Mouse (Mus musculus): Measurements from ENCODE around the gene Fbxo34.

Fbxo34 gene

DNA sequence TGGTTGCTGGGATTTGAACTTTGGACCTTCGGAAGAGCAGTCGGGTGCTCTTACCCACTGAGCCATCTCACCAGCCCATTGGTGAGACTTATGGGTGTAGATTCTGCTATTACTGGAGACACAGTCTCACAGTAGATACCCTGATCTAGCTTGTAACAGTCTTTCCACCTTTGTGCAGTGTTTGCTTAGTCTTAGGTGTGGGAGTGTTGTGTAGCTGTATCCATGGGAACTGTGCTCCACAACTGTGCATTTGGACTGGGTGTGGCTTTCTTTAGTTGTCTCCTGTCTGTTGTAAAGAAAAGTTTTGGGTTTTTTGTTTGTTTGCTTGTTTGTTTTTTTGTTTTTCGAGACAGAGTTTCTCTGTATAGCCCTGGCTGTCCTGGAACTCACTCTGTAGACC is 45.7 kb downstream of the Fbxo34 start:
- peaks cover 36% of the 10 kb centered on the region for H3K4me1 ChIP-seq (replicated peaks; ENCODE audit: low read depth, low read length)
- no peak overlapping the region for H3K4me3 ChIP-seq (replicated peaks; ENCODE audit: low read length)
- peaks cover 5% of the 10 kb centered on the region; the same call in 1 of the 2 replicates for H3K36me3 ChIP-seq (ENCODE audit: insufficient read depth, low read length)
- no peaks in the 10 kb centered on the region for H3K9me3 ChIP-seq (ENCODE audit: low read length)
- no peak for TF ChIP-seq NANOG (IDR thresholded peaks at IDR 0.05; ENCODE audit: borderline replicate concordance, low read length)
- no peak for TF ChIP-seq POU5F1 (IDR thresholded peaks at IDR 0.05; ENCODE audit: borderline replicate concordance, low read length)
- no peak for TF ChIP-seq CTCF (conservative IDR thresholded peaks at IDR 0.05; ENCODE audit: low read length)
- H3K27me3 ChIP-seq (ENCODE audit: insufficient read depth, low read length): no peaks in the 10 kb centered on the region

GRCm38 (mm10) chr14:47497166-47497565 is 46.9 kb downstream of the Fbxo34 start:
- H3K27me3 ChIP-seq (ENCODE audit: insufficient read depth, low read length): no peaks in the 10 kb centered on the region
- H3K36me3 ChIP-seq (ENCODE audit: insufficient read depth, low read length): peaks cover 10% of the 10 kb centered on the region; the same call in 1 of the 2 replicates
- no peaks in the 10 kb centered on the region for H3K9me3 ChIP-seq (ENCODE audit: low read length)
- no peak for TF ChIP-seq NANOG (IDR thresholded peaks at IDR 0.05; ENCODE audit: borderline replicate concordance, low read length)
- TF ChIP-seq POU5F1 (IDR thresholded peaks at IDR 0.05; ENCODE audit: borderline replicate concordance, low read length): no peak
- TF ChIP-seq CTCF (conservative IDR thresholded peaks at IDR 0.05; ENCODE audit: low read length): no peak
- peaks cover 47% of the 10 kb centered on the region for H3K4me1 ChIP-seq (replicated peaks; ENCODE audit: low read depth, low read length)
- H3K4me3 ChIP-seq (replicated peaks; ENCODE audit: low read length): no peak overlapping the region

GRCm38 (mm10) chr14:47498632-47499031 is 48.4 kb downstream of the Fbxo34 start:
- H3K4me3 ChIP-seq (replicated peaks; ENCODE audit: low read length): no peak overlapping the region
- no peaks in the 10 kb centered on the region for H3K27me3 ChIP-seq (ENCODE audit: insufficient read depth, low read length)
- H3K4me1 ChIP-seq (replicated peaks; ENCODE audit: low read depth, low read length): peaks cover 48% of the 10 kb centered on the region
- no peaks in the 10 kb centered on the region for H3K9me3 ChIP-seq (ENCODE audit: low read length)
- TF ChIP-seq POU5F1 (IDR thresholded peaks at IDR 0.05; ENCODE audit: borderline replicate concordance, low read length) (no peak), CTCF (conservative IDR thresholded peaks at IDR 0.05; ENCODE audit: low read length) (no peak), NANOG (IDR thresholded peaks at IDR 0.05; ENCODE audit: borderline replicate concordance, low read length) (no peak)
- 0 out of 2 replicates have a peak, but pooled peaks cover 5% of the 10 kb centered on the region for H3K36me3 ChIP-seq (ENCODE audit: insufficient read depth, low read length)

DNA sequence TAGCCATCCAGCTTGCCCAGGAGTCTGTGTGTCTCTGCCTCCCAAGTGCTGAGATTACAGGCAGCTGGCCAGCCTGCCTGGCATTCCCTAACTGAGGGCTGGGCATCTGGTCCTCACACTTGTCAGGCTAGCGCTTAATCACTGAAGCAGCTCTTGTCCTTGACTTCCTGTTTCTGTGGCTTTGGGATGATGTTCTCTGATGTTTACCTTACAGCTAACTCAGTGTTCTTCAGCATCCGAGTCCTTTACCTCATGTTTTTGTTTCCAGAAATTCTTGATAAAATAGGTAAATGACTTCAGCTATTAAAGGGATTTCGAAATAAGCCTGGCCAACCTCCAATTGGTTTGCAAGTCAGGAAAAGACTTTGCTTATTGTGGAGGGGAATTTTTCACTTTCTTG is 53.8 kb downstream of the Fbxo34 start:
- Histone ChIP-seq H3K36me3 (ENCODE audit: insufficient read depth, low read length) (peaks cover 27% of the 10 kb centered on the region), H3K27me3 (ENCODE audit: insufficient read depth, low read length) (no peaks in the 10 kb centered on the region), H3K4me1 (replicated peaks; ENCODE audit: low read depth, low read length) (peaks cover 27% of the 10 kb centered on the region), H3K4me3 (replicated peaks; ENCODE audit: low read length) (no peak overlapping the region), H3K9me3 (ENCODE audit: low read length) (no peaks in the 10 kb centered on the region)
- TF ChIP-seq CTCF (conservative IDR thresholded peaks at IDR 0.05; ENCODE audit: low read length) (no peak), NANOG (IDR thresholded peaks at IDR 0.05; ENCODE audit: borderline replicate concordance, low read length) (no peak), POU5F1 (IDR thresholded peaks at IDR 0.05; ENCODE audit: borderline replicate concordance, low read length) (no peak)

DNA sequence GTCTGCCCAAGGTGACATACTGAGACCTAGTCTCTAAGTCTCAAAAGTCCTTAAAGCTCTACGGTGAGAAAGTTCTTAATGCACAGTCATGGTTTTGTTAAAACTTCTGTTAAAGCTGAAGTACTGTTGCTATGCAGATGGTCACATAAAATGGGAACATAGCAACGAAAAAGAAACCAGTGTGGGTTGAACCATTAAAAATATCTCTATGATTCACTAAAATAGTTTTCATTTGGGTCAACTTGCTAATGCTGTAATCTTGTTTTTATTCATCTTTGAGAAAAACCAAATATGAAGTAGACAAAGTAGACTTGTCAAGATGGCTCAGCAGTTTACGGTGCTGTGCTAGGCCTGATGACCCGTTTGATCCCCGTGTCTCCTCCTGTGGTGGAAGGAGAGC is 56.5 kb downstream of the Fbxo34 start:
- Histone ChIP-seq H3K36me3 (ENCODE audit: insufficient read depth, low read length) (peaks cover 25% of the 10 kb centered on the region), H3K4me3 (replicated peaks; ENCODE audit: low read length) (no peak overlapping the region), H3K27me3 (ENCODE audit: insufficient read depth, low read length) (no peaks in the 10 kb centered on the region), H3K4me1 (replicated peaks; ENCODE audit: low read depth, low read length) (peaks cover 16% of the 10 kb centered on the region), H3K9me3 (ENCODE audit: low read length) (no peaks in the 10 kb centered on the region)
- no peak for TF ChIP-seq CTCF (conservative IDR thresholded peaks at IDR 0.05; ENCODE audit: low read length)
- no peak for TF ChIP-seq POU5F1 (IDR thresholded peaks at IDR 0.05; ENCODE audit: borderline replicate concordance, low read length)
- no peak for TF ChIP-seq NANOG (IDR thresholded peaks at IDR 0.05; ENCODE audit: borderline replicate concordance, low read length)

DNA sequence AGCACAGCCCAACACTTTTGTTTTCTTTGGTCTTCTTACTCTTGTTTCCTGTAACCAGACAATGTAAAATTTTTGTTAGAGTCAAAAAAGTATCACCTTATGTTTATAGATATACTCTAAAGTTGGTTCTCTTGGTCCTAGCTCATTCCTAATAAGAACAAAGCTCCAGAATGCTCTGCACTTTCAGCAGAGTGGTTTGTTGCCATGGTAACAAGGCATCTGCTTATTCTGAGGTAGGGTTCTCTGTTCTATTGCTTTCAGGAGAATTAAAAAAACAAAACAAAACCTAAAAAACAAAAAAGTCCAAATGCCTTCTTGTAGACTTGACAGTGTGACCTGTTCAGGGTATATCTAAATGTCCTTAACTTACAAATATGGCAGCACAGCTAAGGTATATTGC is 57.8 kb downstream of the Fbxo34 start:
- Histone ChIP-seq H3K9me3 (ENCODE audit: low read length) (no peaks in the 10 kb centered on the region), H3K4me1 (replicated peaks; ENCODE audit: low read depth, low read length) (peaks cover 11% of the 10 kb centered on the region), H3K4me3 (replicated peaks; ENCODE audit: low read length) (no peak overlapping the region), H3K27me3 (ENCODE audit: insufficient read depth, low read length) (no peaks in the 10 kb centered on the region), H3K36me3 (ENCODE audit: insufficient read depth, low read length) (peaks cover 22% of the 10 kb centered on the region)
- TF ChIP-seq POU5F1 (IDR thresholded peaks at IDR 0.05; ENCODE audit: borderline replicate concordance, low read length): no peak
- TF ChIP-seq CTCF (conservative IDR thresholded peaks at IDR 0.05; ENCODE audit: low read length): no peak
- TF ChIP-seq NANOG (IDR thresholded peaks at IDR 0.05; ENCODE audit: borderline replicate concordance, low read length): no peak

- no peaks in the 10 kb centered on the region for H3K9me3 ChIP-seq (ENCODE audit: low read length)
- H3K27me3 ChIP-seq (ENCODE audit: insufficient read depth, low read length): no peaks in the 10 kb centered on the region
- H3K36me3 ChIP-seq (ENCODE audit: insufficient read depth, low read length): peaks cover 11% of the 10 kb centered on the region
- no peak overlapping the region for H3K4me3 ChIP-seq (replicated peaks; ENCODE audit: low read length)
- H3K4me1 ChIP-seq (replicated peaks; ENCODE audit: low read depth, low read length): peaks cover 31% of the 10 kb centered on the region
- TF ChIP-seq POU5F1 (IDR thresholded peaks at IDR 0.05; ENCODE audit: borderline replicate concordance, low read length) (no peak), CTCF (conservative IDR thresholded peaks at IDR 0.05; ENCODE audit: low read length) (no peak), NANOG (IDR thresholded peaks at IDR 0.05; ENCODE audit: borderline replicate concordance, low read length) (no peak)
Observed at GRCm38 (mm10) chr14:47510244-47510643, 60.0 kb downstream of the Fbxo34 start.

DNA sequence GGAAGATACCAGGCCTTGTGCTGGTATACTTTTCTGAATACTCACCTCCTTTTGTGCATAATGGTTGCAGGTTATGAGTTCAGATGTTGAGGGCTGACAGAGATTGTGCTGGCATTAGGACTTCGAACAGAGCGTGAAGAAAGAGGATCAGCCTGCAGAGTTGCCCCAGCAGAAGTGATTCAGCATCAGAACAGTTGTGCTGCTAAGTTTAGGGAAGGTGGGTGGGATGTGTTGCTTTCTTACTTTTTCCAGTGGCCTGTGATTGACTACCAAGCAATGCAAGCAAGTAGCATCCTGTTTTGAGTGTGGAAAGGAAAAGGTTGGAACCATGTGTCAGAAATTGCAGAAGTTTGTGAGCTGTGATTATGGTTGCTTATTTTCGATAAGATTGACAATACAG is 63.4 kb downstream of the Fbxo34 start:
- Histone ChIP-seq H3K4me1 (replicated peaks; ENCODE audit: low read depth, low read length) (peaks cover 38% of the 10 kb centered on the region), H3K36me3 (ENCODE audit: insufficient read depth, low read length) (peaks cover 1% of the 10 kb centered on the region; the same call in 1 of the 2 replicates), H3K9me3 (ENCODE audit: low read length) (no peaks in the 10 kb centered on the region), H3K4me3 (replicated peaks; ENCODE audit: low read length) (no peak overlapping the region), H3K27me3 (ENCODE audit: insufficient read depth, low read length) (no peaks in the 10 kb centered on the region)
- TF ChIP-seq CTCF (conservative IDR thresholded peaks at IDR 0.05; ENCODE audit: low read length) (no peak), POU5F1 (IDR thresholded peaks at IDR 0.05; ENCODE audit: borderline replicate concordance, low read length) (no peak), NANOG (IDR thresholded peaks at IDR 0.05; ENCODE audit: borderline replicate concordance, low read length) (no peak)

DNA sequence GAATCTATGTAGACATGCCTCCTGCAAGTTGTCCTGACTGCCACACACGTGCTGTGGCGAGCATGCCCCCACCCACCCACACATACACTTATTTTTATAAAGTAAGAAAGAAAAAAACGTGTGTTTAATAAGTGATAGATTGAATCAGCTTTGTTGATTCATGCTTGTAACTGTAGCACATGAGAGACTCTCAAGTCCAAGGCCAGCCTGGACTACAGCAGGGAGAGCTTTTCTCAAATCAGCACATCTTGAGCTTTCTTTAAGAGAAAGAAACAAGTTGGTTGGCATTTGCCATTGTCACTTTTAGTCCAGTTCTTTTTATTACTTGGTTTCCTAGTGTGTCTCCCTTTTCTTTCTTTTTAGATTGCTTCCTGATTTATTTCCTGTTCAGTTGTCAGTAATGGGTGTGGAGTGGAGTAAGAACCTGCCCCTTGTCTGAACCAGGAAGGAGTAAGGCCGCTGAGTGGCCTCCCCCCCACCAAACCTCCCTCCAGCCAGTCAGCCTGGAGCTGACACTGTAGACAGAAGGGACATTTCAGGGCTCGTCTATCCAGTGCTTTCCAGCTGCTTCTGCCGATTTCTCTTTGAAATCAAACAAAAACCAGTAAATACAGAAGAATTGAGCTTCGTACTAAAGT is 64.7 kb downstream of the Fbxo34 start:
- no peak for TF ChIP-seq NANOG (IDR thresholded peaks at IDR 0.05; ENCODE audit: borderline replicate concordance, low read length)
- TF ChIP-seq POU5F1 (IDR thresholded peaks at IDR 0.05; ENCODE audit: borderline replicate concordance, low read length): no peak
- TF ChIP-seq CTCF (conservative IDR thresholded peaks at IDR 0.05; ENCODE audit: low read length): no peak
- Histone ChIP-seq H3K4me3 (replicated peaks; ENCODE audit: low read length) (no peak overlapping the region), H3K27me3 (ENCODE audit: insufficient read depth, low read length) (no peaks in the 10 kb centered on the region), H3K4me1 (replicated peaks; ENCODE audit: low read depth, low read length) (peaks cover 37% of the 10 kb centered on the region), H3K9me3 (ENCODE audit: low read length) (no peaks in the 10 kb centered on the region), H3K36me3 (ENCODE audit: insufficient read depth, low read length) (peaks cover 4% of the 10 kb centered on the region; the same call in 1 of the 2 replicates)
